Mouse (Mus musculus): ENCODE data around the gene Olfr860. TPM values are rescaled to one million over a fixed set of nuclear protein-coding genes. Genes with fewer than 3 reads are reported as not detected.
"Not testable (repeated sequence)": the region's sequence is repeated elsewhere in the genome, so short reads cannot be mapped to it uniquely, and the experiment has no call there.

Gene Olfr860
- not detected in 2 replicates for polyA plus RNA-seq (2011; ENCODE audit: insufficient read depth, insufficient read length, low replicate concordance, missing spikeins)

DNA sequence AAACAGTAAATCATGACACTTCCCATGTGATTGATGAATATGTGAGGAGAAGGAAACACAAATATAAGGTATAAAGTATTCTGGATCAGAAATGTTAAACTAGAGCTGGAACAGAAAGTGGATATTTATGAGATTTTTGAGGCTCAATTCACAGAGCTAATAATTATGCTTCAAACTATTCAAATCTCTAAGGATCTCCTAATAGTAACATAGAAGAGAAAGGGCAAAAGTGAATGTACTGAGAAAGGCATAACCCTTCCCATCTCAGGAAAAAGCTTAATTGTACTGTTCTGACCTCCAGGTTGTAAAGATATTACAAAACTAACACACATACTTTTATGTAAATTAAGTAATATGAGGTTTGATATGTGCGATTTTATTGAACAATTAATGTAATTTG is at the start of gene Olfr860:
Gene Olfr860 (minus strand): TSS at position 101 of the 400 bp plus-strand sequence.
- 69% methylated on average over 1 of the region's 1 CpGs for WGBS

DNA sequence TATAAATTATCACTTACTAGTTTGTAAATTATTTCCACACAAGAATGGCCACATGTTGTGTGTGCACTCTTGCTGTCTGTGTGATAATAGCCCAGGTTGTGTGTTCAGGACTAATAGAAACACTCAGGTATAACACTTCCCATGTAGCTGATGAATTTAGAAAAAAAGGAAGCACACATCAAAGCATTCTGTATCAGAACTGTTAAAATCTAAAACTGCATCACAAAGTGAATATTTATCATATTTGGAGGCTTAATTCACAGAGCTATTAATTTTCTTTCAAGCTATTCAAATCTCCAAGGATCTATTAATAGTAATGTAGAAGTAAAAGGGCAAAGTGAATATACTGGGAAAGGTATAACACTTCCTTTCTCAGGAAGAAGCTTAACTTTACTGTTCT is 38.4 kb upstream of the Olfr860 start, which contains the start of gene Olfr862:
Gene Olfr862 (minus strand): TSS at position 101 of the 400 bp plus-strand sequence.
- no peak within 1 kb of the TSS for H3K4me3 ChIP-seq (replicated peaks; ENCODE audit: control insufficient read depth, low read depth, low read length)
- no peaks in the 10 kb centered on the region for H3K4me1 ChIP-seq (ENCODE audit: control insufficient read depth, insufficient read depth, low read length)
- no peak for TF ChIP-seq CTCF (IDR thresholded peaks at IDR 0.05; ENCODE audit: control insufficient read depth, insufficient read depth, low read length)
- TF ChIP-seq POLR2A (IDR thresholded peaks at IDR 0.05; ENCODE audit: borderline replicate concordance, control insufficient read depth, low read depth, low read length): no peak
- H3K27ac ChIP-seq (ENCODE audit: control insufficient read depth, insufficient read depth, low read depth, low read length, poor library complexity): no peak within 1 kb of the TSS

More for the DNA sequence above, at the start of gene Olfr860:
- Histone ChIP-seq H3K4me3 (replicated peaks; ENCODE audit: control insufficient read depth, low read depth, low read length) (no peak within 1 kb of the TSS), H3K27ac (ENCODE audit: control insufficient read depth, insufficient read depth, low read depth, low read length, poor library complexity) (no peak within 1 kb of the TSS), H3K4me1 (ENCODE audit: control insufficient read depth, insufficient read depth, low read length) (no peaks in the 10 kb centered on the region)
- TF ChIP-seq POLR2A (IDR thresholded peaks at IDR 0.05; ENCODE audit: borderline replicate concordance, control insufficient read depth, low read depth, low read length) (no peak), CTCF (IDR thresholded peaks at IDR 0.05; ENCODE audit: control insufficient read depth, insufficient read depth, low read length) (no peak)

DNA sequence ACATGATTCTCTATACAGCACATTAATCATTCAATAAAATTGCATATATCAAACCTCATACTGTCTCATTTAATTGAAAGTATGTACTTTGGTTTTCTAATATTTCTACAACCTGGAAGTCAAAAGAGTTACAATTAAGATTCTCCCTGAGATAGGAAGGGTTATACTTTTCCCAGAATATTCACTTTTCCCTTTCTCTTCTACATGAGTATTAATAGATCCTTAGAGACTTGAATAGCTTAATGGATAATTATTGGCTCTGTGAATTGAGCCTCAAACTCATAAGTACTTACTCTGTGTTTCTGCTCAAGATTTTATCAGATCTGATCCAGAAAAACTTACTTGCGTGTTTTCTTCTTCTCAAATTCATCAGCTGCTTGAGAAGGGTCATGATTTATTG is 44.9 kb downstream of the Olfr860 start, which contains the start of gene Olfr859:
Gene Olfr859 (plus strand): TSS at position 301 of the 400 bp plus-strand sequence.
- 61% methylated on average over 1 of the region's 1 CpGs for WGBS
- not testable (repeated sequence) for H3K27ac ChIP-seq (ENCODE audit: control insufficient read depth, insufficient read depth, low read depth, low read length, poor library complexity); H3K4me3 ChIP-seq (replicated peaks; ENCODE audit: control insufficient read depth, low read depth, low read length); H3K4me1 ChIP-seq (ENCODE audit: control insufficient read depth, insufficient read depth, low read length)

DNA sequence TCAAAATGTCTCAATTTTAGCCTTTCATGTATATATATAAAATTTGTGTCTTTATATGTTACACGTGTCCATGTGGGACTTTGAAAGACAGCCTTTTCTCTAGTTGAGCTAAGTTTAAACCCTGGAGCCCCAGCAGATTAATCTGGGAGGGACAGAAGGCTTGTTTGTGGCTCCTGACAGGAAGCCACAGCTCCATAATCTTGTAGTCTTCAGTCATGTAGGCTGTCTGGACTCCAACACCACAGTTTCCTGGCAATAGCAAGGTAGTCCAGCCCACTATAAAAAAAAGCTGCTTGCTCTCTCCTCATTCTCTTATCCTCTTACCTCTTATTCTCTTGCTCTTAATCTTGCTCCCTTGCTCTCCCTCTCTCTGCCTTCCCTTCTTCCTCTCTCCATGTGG is 46.5 kb downstream of the Olfr860 start:
- no peak overlapping the region for H3K27ac ChIP-seq (ENCODE audit: control insufficient read depth, insufficient read depth, low read depth, low read length, poor library complexity)
- no peaks in the 10 kb centered on the region for H3K4me1 ChIP-seq (ENCODE audit: control insufficient read depth, insufficient read depth, low read length)
- no peak overlapping the region for H3K4me3 ChIP-seq (replicated peaks; ENCODE audit: control insufficient read depth, low read depth, low read length)
- TF ChIP-seq POLR2A (IDR thresholded peaks at IDR 0.05; ENCODE audit: borderline replicate concordance, control insufficient read depth, low read depth, low read length) (no peak), CTCF (IDR thresholded peaks at IDR 0.05; ENCODE audit: control insufficient read depth, insufficient read depth, low read length) (no peak)
- 59% methylated on average over 1 of the region's 1 CpGs for WGBS

Other genes with a start within 250 kb of the Olfr860 start
- 4.4 and 8.6 TPM in 2 replicates for gene Zfp317, start 227.6 kb downstream of the Olfr860 start, polyA plus RNA-seq (2011; ENCODE audit: insufficient read depth, insufficient read length, low replicate concordance, missing spikeins)
- not detected in 2 replicates for gene Olfr857, start 140.3 kb downstream of the Olfr860 start, polyA plus RNA-seq (2011; ENCODE audit: insufficient read depth, insufficient read length, low replicate concordance, missing spikeins)
- gene Olfr58, start 69.5 kb downstream of the Olfr860 start, polyA plus RNA-seq (2011; ENCODE audit: insufficient read depth, insufficient read length, low replicate concordance, missing spikeins): not detected in 2 replicates
- not detected in 2 replicates for gene Olfr859, start 44.8 kb downstream of the Olfr860 start, polyA plus RNA-seq (2011; ENCODE audit: insufficient read depth, insufficient read length, low replicate concordance, missing spikeins)
- not detected in 2 replicates for gene Olfr862, start 38.3 kb upstream of the Olfr860 start, polyA plus RNA-seq (2011; ENCODE audit: insufficient read depth, insufficient read length, low replicate concordance, missing spikeins)
- 0.62 TPM in 1 of 2 replicates, not detected in the other for gene Olfr77, start 67.1 kb upstream of the Olfr860 start, polyA plus RNA-seq (2011; ENCODE audit: insufficient read depth, insufficient read length, low replicate concordance, missing spikeins)
- gene Olfr866, start 178.3 kb upstream of the Olfr860 start, polyA plus RNA-seq (2011; ENCODE audit: insufficient read depth, insufficient read length, low replicate concordance, missing spikeins): not detected in 2 replicates
- gene Olfr867, start 207.8 kb upstream of the Olfr860 start, polyA plus RNA-seq (2011; ENCODE audit: insufficient read depth, insufficient read length, low replicate concordance, missing spikeins): not detected in 2 replicates
- not detected in 2 replicates for gene Olfr868, start 248.9 kb upstream of the Olfr860 start, polyA plus RNA-seq (2011; ENCODE audit: insufficient read depth, insufficient read length, low replicate concordance, missing spikeins)

Measured in bone marrow, adult 2 months (tissue).